Mouse (Mus musculus) ES-E14 (cell line): ENCODE results near the gene Srebf1. TPM values are rescaled to one million over a fixed set of nuclear protein-coding genes. Genes with fewer than 3 reads are reported as not detected.

Experiments
- DNase-seq: peaks from one replicate; pipeline ENCODE4 v3.0.0-alpha.2; 2013; ENCODE audit warnings: low read depth, low spot score
- H3K27ac ChIP-seq: 2 replicates; pipeline ENCODE4 v1.5.1; 2012; ENCODE audit warnings: low read depth, mild to moderate bottlenecking, low read length, moderate library complexity, mixed read lengths; ENCODE audit not compliant: poor library complexity, insufficient read depth, severe bottlenecking
- H3K36me3 ChIP-seq: 2 replicates; pipeline ENCODE4 v1.6.1; 2012; ENCODE audit warnings: mild to moderate bottlenecking, low read length, moderate library complexity, mixed read lengths; ENCODE audit not compliant: control insufficient read depth, poor library complexity, insufficient read depth, severe bottlenecking
- H3K4me1 ChIP-seq, 2 experiments: fragments of 150-350 bp in 1 of 2; sonication (generic) in 1 of 2; 2 replicates each; pipeline ENCODE4 v1.6.1; 2012; ENCODE audit warnings: low read length in 2 of 2, mild to moderate bottlenecking in 1 of 2, mixed read lengths in 1 of 2; ENCODE audit not compliant: control insufficient read depth in 2 of 2, insufficient read depth in 2 of 2, poor library complexity in 1 of 2
- H3K4me3 ChIP-seq, 2 experiments: fragments of 150-350 bp in 1 of 2; sonication (generic) in 1 of 2; 2 replicates each; pipeline ENCODE4 v1.5.1; 2012; ENCODE audit warnings: low read length in 2 of 2, low read depth in 1 of 2, mild to moderate bottlenecking in 1 of 2, mixed read lengths in 1 of 2; ENCODE audit not compliant: insufficient read depth in 1 of 2, poor library complexity in 1 of 2, severe bottlenecking in 1 of 2
- H3K9ac ChIP-seq: 2 replicates; pipeline ENCODE4 v1.6.1; 2012; ENCODE audit warnings: low read depth, mild to moderate bottlenecking, low read length, mixed read lengths; ENCODE audit not compliant: poor library complexity, insufficient read depth, severe bottlenecking
- H3K9me3 ChIP-seq: fragments of 150-350 bp; sonication (generic); 2 replicates; pipeline ENCODE4 v1.6.1; 2012; ENCODE audit warnings: low read depth, mild to moderate bottlenecking, low read length; ENCODE audit not compliant: control insufficient read depth, insufficient read depth
- CHD2 ChIP-seq: IDR thresholded peaks from 2 replicates; pipeline ENCODE4 v1.6.1; 2014; ENCODE audit warnings: mild to moderate bottlenecking, low read depth, low read length, inconsistent platforms
- HCFC1 ChIP-seq: IDR thresholded peaks from 2 replicates; pipeline ENCODE4 v1.6.1; 2012; ENCODE audit warnings: low read length, inconsistent platforms, borderline replicate concordance; ENCODE audit not compliant: insufficient read depth
- MAFK ChIP-seq: IDR thresholded peaks from 2 replicates; pipeline ENCODE4 v1.6.1; 2014; ENCODE audit warnings: mild to moderate bottlenecking, low read depth, low read length, inconsistent platforms; ENCODE audit not compliant: insufficient read depth
- ZC3H11A ChIP-seq: IDR thresholded peaks from 2 replicates; pipeline ENCODE4 v1.6.1; 2012; ENCODE audit warnings: low read depth, mild to moderate bottlenecking, inconsistent platforms, low read length, borderline replicate concordance
- ZNF384 ChIP-seq: IDR thresholded peaks from 2 replicates; pipeline ENCODE4 v1.6.1; 2012; ENCODE audit warnings: low read depth, low read length, inconsistent platforms
- in situ Hi-C, 2 experiments: fragments of 600-800 bp; cut with MboI; formaldehyde crosslinking; loops; one replicate each; pipeline ENCODE4 v1.15.1; 2025; ENCODE audit warnings: low sequenced_read_pairs in 2 of 2, inconsistent platforms in 1 of 2; ENCODE audit not compliant: unreplicated experiment in 2 of 2
- total RNA-seq: library from RNA; depleted of rRNA; stranded (reverse); fragments of 300-350 nt; gene quantifications from 2 replicates; pipeline ENCODE4 v1.2.3, GENCODE M21; 2012

Srebf1 gene
- total RNA-seq, 1 experiment: 136 TPM

- H3K9ac ChIP-seq: no peak overlapping the region
- H3K36me3 ChIP-seq: no peaks in the 10 kb centered on the region
- in situ Hi-C loops: no loop called here
- TF ChIP-seq ZC3H11A (no peak), CHD2 (no peak), HCFC1 (no peak), MAFK (no peak), ZNF384 (no peak)
- no peak overlapping the region for H3K27ac ChIP-seq
- H3K9me3 ChIP-seq: no peaks in the 10 kb centered on the region
- no peaks in the 10 kb centered on the region for H3K4me1 ChIP-seq
- no peak for DNase-seq
- no peak overlapping the region for H3K4me3 ChIP-seq
Measured at GRCm38 (mm10) chr11:60255639-60256038, 33.3 kb upstream of the Srebf1 start.

GRCm38 (mm10) chr11:60255181-60255580 is 32.8 kb upstream of the Srebf1 start:
- Histone ChIP-seq H3K9ac (no peak overlapping the region), H3K27ac (no peak overlapping the region)

GRCm38 (mm10) chr11:60254308-60254707 is 31.9 kb upstream of the Srebf1 start:
- Histone ChIP-seq H3K9me3 (no peaks in the 10 kb centered on the region), H3K36me3 (no peaks in the 10 kb centered on the region), H3K27ac (no peak overlapping the region), H3K4me3 (no peak overlapping the region), H3K9ac (no peak overlapping the region), H3K4me1 (no peaks in the 10 kb centered on the region)
- DNase-seq: no peak
- in situ Hi-C loops: no loop called here
- no peak for TF ChIP-seq ZC3H11A
- TF ChIP-seq HCFC1: no peak
- no peak for TF ChIP-seq MAFK
- TF ChIP-seq CHD2: no peak
- TF ChIP-seq ZNF384: no peak

More at GRCm38 (mm10) chr11:60255181-60255580, 32.8 kb upstream of the Srebf1 start:
- no peaks in the 10 kb centered on the region for H3K4me1 ChIP-seq
- in situ Hi-C loops: no loop called here
- no peaks in the 10 kb centered on the region for H3K9me3 ChIP-seq
- no peak for TF ChIP-seq ZC3H11A
- TF ChIP-seq HCFC1: no peak
- no peak for TF ChIP-seq ZNF384
- no peak for TF ChIP-seq CHD2
- TF ChIP-seq MAFK: no peak
- DNase-seq: no peak
- no peaks in the 10 kb centered on the region for H3K36me3 ChIP-seq
- H3K4me3 ChIP-seq: no peak overlapping the region

- in situ Hi-C loops: no loop called here
- no peak for DNase-seq
- Histone ChIP-seq H3K9ac (no peak overlapping the region), H3K4me1 (peaks cover 4 to 5% of the 10 kb centered on the region in 2 experiments; a peak in 1 of 4 replicates), H3K36me3 (no peaks in the 10 kb centered on the region), H3K4me3 (no peak overlapping the region), H3K9me3 (no peaks in the 10 kb centered on the region), H3K27ac (no peak overlapping the region)
- no peak for TF ChIP-seq MAFK
- TF ChIP-seq ZNF384: no peak
- TF ChIP-seq ZC3H11A: no peak
- TF ChIP-seq CHD2: no peak
- no peak for TF ChIP-seq HCFC1
Measured at GRCm38 (mm10) chr11:60253546-60253945, 31.2 kb upstream of the Srebf1 start.
